Mouse (Mus musculus): Measurements from ENCODE around the gene Cfap45.
A peak's percentile ranks its signal among the peaks of the same experiment; 100 is the strongest.

DNA sequence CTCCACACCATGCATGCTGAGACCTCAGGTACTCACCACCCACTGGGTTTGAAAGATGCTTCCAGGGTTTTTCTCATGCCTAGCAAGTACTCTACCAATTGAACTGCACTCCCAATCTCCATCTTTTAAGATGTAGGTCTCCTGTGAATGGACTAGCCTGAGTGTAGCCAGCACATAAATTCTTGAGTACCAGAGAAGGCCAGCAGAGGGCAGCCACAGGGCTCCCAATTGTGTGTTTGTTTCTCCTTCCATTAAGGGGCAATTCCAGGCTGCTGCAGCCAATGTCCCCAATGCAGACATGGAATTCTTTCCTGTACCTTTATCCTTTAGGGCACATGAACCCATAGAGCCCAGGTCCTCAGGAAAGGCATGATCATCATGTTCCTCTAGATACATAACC lies 73.9 kb downstream of the Cfap45 start:
- TF ChIP-seq CTCF (IDR thresholded peaks at IDR 0.05; ENCODE audit: low read depth, low read length) (peak; percentile 56), POLR2A (IDR thresholded peaks at IDR 0.05; ENCODE audit: borderline replicate concordance, low read depth, low read length) (no peak)
